In genomic region chr10:12175141-12175540, GRCm38 (mm10) we compare ENCODE assay signal across 17 mouse cellular contexts.
A peak's percentile ranks its signal among the peaks of the same experiment; 100 is the strongest.
DNase-seq lines count a peak whose midpoint lies in the region; ATAC-seq lines count a peak whose summit lies in the region.
"Had no signal": no experiment of that assay in that cellular context is flagged by ENCODE, and none has a peak within 500 bp of the region (broad histone marks: within the 10 kb centered on the region; RNA-seq: fewer than 3 reads in every experiment).

No protein-coding gene starts in this region.

- no peaks in the 10 kb centered on the region for H3K4me1 ChIP-seq in embryonic facial prominence, embryonic 14.5 days (ENCODE audit: control insufficient read depth, insufficient read depth, low read length)
- peaks cover 4% of the 10 kb centered on the region; the same call in 1 of the 2 replicates for H3K4me1 ChIP-seq in embryonic facial prominence, embryonic 10.5 days
- H3K4me1 ChIP-seq: forebrain, embryonic 15.5 days; heart, embryonic 10.5 days; hindbrain, embryonic 13.5 days had no signal

- H3K9ac ChIP-seq in embryonic facial prominence, embryonic 14.5 days (ENCODE audit: low read depth, low read length), result no peak overlapping the region
- H3K9ac ChIP-seq: forebrain, embryonic 15.5 days; hindbrain, embryonic 13.5 days had no signal

- H3K9me3 ChIP-seq in embryonic facial prominence, embryonic 14.5 days (ENCODE audit: control insufficient read depth, low read length), result no peaks in the 10 kb centered on the region
- H3K9me3 ChIP-seq in embryonic facial prominence, embryonic 10.5 days, result no peaks in the 10 kb centered on the region
- H3K9me3 ChIP-seq: forebrain, embryonic 15.5 days; heart, embryonic 10.5 days; hindbrain, embryonic 13.5 days had no signal

- H3K36me3 ChIP-seq in embryonic facial prominence, embryonic 14.5 days (ENCODE audit: control insufficient read depth, insufficient read depth, low read length), result no peaks in the 10 kb centered on the region
- H3K36me3 ChIP-seq in embryonic facial prominence, embryonic 10.5 days (replicated peaks), result no peaks in the 10 kb centered on the region
- H3K36me3 ChIP-seq: forebrain, embryonic 15.5 days; heart, embryonic 10.5 days; hindbrain, embryonic 13.5 days had no signal

- ATAC-seq in embryonic facial prominence, embryonic 14.5 days (ENCODE audit: low read depth), result no peak
- ATAC-seq: forebrain, embryonic 15.5 days had no signal

- H3K4me3 ChIP-seq in embryonic facial prominence, embryonic 14.5 days (ENCODE audit: low read depth, low read length), result no peak overlapping the region
- no peak overlapping the region for H3K4me3 ChIP-seq in embryonic facial prominence, embryonic 10.5 days
- H3K4me3 ChIP-seq: forebrain, embryonic 15.5 days; heart, embryonic 10.5 days; hindbrain, embryonic 13.5 days had no signal

- WGBS in embryonic facial prominence, embryonic 14.5 days, result 66% methylated on average over 3 of the region's 3 CpGs
- WGBS in embryonic facial prominence, embryonic 10.5 days, result 91% methylated on average over 3 of the region's 3 CpGs

- H3K4me2 ChIP-seq in embryonic facial prominence, embryonic 14.5 days (ENCODE audit: low read depth, low read length), result no peak overlapping the region
- H3K4me2 ChIP-seq: forebrain, embryonic 15.5 days; hindbrain, embryonic 13.5 days had no signal

- no peak overlapping the region for H3K27ac ChIP-seq in embryonic facial prominence, embryonic 14.5 days (replicated peaks; ENCODE audit: low read depth, low read length)
- no peak overlapping the region for H3K27ac ChIP-seq in embryonic facial prominence, embryonic 10.5 days (replicated peaks)
- H3K27ac ChIP-seq: forebrain, embryonic 15.5 days; heart, embryonic 10.5 days; hindbrain, embryonic 13.5 days had no signal

- H3K27me3 ChIP-seq in embryonic facial prominence, embryonic 14.5 days (replicated peaks; ENCODE audit: control insufficient read depth, insufficient read depth, low read length), result no peaks in the 10 kb centered on the region
- no peaks in the 10 kb centered on the region for H3K27me3 ChIP-seq in embryonic facial prominence, embryonic 10.5 days (replicated peaks; ENCODE audit: low read depth, poor library complexity, severe bottlenecking)
- H3K27me3 ChIP-seq: CH12.LX; forebrain, embryonic 15.5 days; hindbrain, embryonic 13.5 days had no signal

- DNase-seq in embryonic facial prominence, embryonic 14.5 days (ENCODE audit: low spot score), result peak; percentile 16
- no peak for DNase-seq in embryonic facial prominence, embryonic 10.5 days (ENCODE audit: low spot score)
- DNase-seq in kidney, postnatal 14 days, result peak; percentile 6
- DNase-seq in kidney, adult 11 months, result no peak
- DNase-seq in MN1 (ENCODE audit: low spot score), result peak; percentile 85
- peak; percentile 18 for DNase-seq in lung, postnatal 14 days
- no peak for DNase-seq in adipocyte (ENCODE audit: low spot score)
- DNase-seq: adrenal gland, postnatal 25 days; cerebellum, adult 2 months; gastrocnemius, postnatal 36 days; heart, adult 18-20 months; heart, postnatal 10 days; heart, postnatal 4 days had no signal

Comparison
In these comparisons a context has a peak if more than half of its experiments do, and no peak if none do; other contexts are left out.
1. DNase-seq: peak in embryonic facial prominence, embryonic 14.5 days (single experiment), kidney, postnatal 14 days (single experiment), MN1 (single experiment) and lung, postnatal 14 days (single experiment); none in embryonic facial prominence, embryonic 10.5 days (single experiment), kidney, adult 11 months (single experiment) and adipocyte (single experiment).